8 mouse cellular contexts compared by ENCODE assay signal in genomic region chr1:59719900-59720299, GRCm38 (mm10). TPM values are rescaled to one million over a fixed set of nuclear protein-coding genes. Genes with fewer than 3 reads are reported as not detected.
DNase-seq lines count a peak whose midpoint lies in the region; ATAC-seq lines count a peak whose summit lies in the region.

No protein-coding gene starts in this region.

- 38% methylated on average over 4 of the region's 4 CpGs for WGBS in heart, embryonic 11.5 days (ENCODE audit: insufficient replicate concordance)
- 60% methylated on average over 4 of the region's 4 CpGs for WGBS in neural tube, embryonic 15.5 days

- no peaks in the 10 kb centered on the region for H3K9me3 ChIP-seq in heart, embryonic 11.5 days (replicated peaks; ENCODE audit: control insufficient read depth, low read length)
- no peaks in the 10 kb centered on the region for H3K9me3 ChIP-seq in neural tube, embryonic 15.5 days (replicated peaks)

- no peaks in the 10 kb centered on the region for H3K27me3 ChIP-seq in heart, embryonic 11.5 days (ENCODE audit: control insufficient read depth, insufficient read depth, low read length)
- H3K27me3 ChIP-seq in neural tube, embryonic 15.5 days (replicated peaks): no peaks in the 10 kb centered on the region

- peak; percentile 25 for DNase-seq in heart, adult 8-10 months (ENCODE audit: low spot score)
- DNase-seq in right cerebral cortex, adult 2 months (ENCODE audit: low spot score in 2 of 2): peak; percentile 10 to 11
- DNase-seq in right cerebral cortex, postnatal 14 days: no peak
- peak; percentile 35 to 38 for DNase-seq in cerebellum, postnatal 14 days
- peak; percentile 72 for DNase-seq in lung, postnatal 10 days
- DNase-seq in urinary bladder, postnatal 14 days (ENCODE audit: low spot score): no peak

- H3K4me3 ChIP-seq in heart, embryonic 11.5 days (ENCODE audit: low read depth, low read length): no peak overlapping the region
- H3K4me3 ChIP-seq in neural tube, embryonic 15.5 days (replicated peaks): no peak overlapping the region

- no peak overlapping the region for H3K27ac ChIP-seq in heart, embryonic 11.5 days (ENCODE audit: low read depth, low read length)
- H3K27ac ChIP-seq in neural tube, embryonic 15.5 days (replicated peaks): no peak overlapping the region

- ATAC-seq in heart, embryonic 11.5 days (replicated peaks; ENCODE audit: insufficient number of reproducible peaks, low FRiP score, low TSS enrichment): no peak
- no peak for ATAC-seq in neural tube, embryonic 15.5 days (ENCODE audit: low FRiP score)

- H3K4me1 ChIP-seq in heart, embryonic 11.5 days (ENCODE audit: control insufficient read depth, insufficient read depth, low read length): 0 out of 2 replicates have a peak, but pooled peaks cover 2% of the 10 kb centered on the region
- H3K4me1 ChIP-seq in neural tube, embryonic 15.5 days: no peaks in the 10 kb centered on the region

- H3K9ac ChIP-seq in heart, embryonic 11.5 days (ENCODE audit: low read depth, low read length): no peak overlapping the region
- no peak overlapping the region for H3K9ac ChIP-seq in neural tube, embryonic 15.5 days (replicated peaks)

- peaks cover 3% of the 10 kb centered on the region; the same call in 1 of the 2 replicates for H3K36me3 ChIP-seq in heart, embryonic 11.5 days (ENCODE audit: control insufficient read depth, insufficient read depth, low read length)
- H3K36me3 ChIP-seq in neural tube, embryonic 15.5 days: peaks cover 29% of the 10 kb centered on the region

- no peak overlapping the region for H3K4me2 ChIP-seq in heart, embryonic 11.5 days
- no peak overlapping the region for H3K4me2 ChIP-seq in neural tube, embryonic 15.5 days

RNA-seq across cellular contexts. Expression of gene Nop58, which starts 35.1 kb away (rescaled TPM):
- 10 to 100 TPM; 26.2 to 35.4 (median 28.1) TPM for total RNA-seq in heart, adult 8-10 months (2022)
- polyA plus RNA-seq in heart, embryonic 11.5 days (2014; fragmentation: Nextera tagmentation; extraction: Ambion mirVana): 184 and 190 TPM in 2 replicates
- polyA plus RNA-seq in neural tube, embryonic 15.5 days (2015; fragmentation: Nextera tagmentation; extraction: Ambion mirVana): 140 and 175 TPM in 2 replicates

RNA-seq across cellular contexts. Expression of gene Bmpr2, which starts 43.3 kb away (rescaled TPM):
- 10 to 100 TPM; 43.4 to 47.8 (median 46.4) TPM for total RNA-seq in heart, adult 8-10 months (2022)
- polyA plus RNA-seq in heart, embryonic 11.5 days (2014; fragmentation: Nextera tagmentation; extraction: Ambion mirVana): 12.0 and 12.7 TPM in 2 replicates
- polyA plus RNA-seq in neural tube, embryonic 15.5 days (2015; fragmentation: Nextera tagmentation; extraction: Ambion mirVana): 9.4 and 10.5 TPM in 2 replicates

RNA-seq across cellular contexts. Expression of gene Sumo1, which starts 49.3 kb away (rescaled TPM):
- total RNA-seq in heart, adult 8-10 months (2022): 10 to 100 TPM; 57.1 to 62.9 (median 62.1) TPM
- 288 and 300 TPM in 2 replicates for polyA plus RNA-seq in heart, embryonic 11.5 days (2014; fragmentation: Nextera tagmentation; extraction: Ambion mirVana)
- 327 and 333 TPM in 2 replicates for polyA plus RNA-seq in neural tube, embryonic 15.5 days (2015; fragmentation: Nextera tagmentation; extraction: Ambion mirVana)

Comparison
In these comparisons a context has a peak if more than half of its experiments do, and no peak if none do; other contexts are left out.
1. DNase-seq: peak in heart, adult 8-10 months (single experiment), right cerebral cortex, adult 2 months (2 of 2), cerebellum, postnatal 14 days (2 of 2) and lung, postnatal 10 days (single experiment); none in right cerebral cortex, postnatal 14 days (single experiment) and urinary bladder, postnatal 14 days (single experiment).